Mouse (Mus musculus): ENCODE measurements around the gene Agmat.

GRCm38 (mm10) chr4:141766316-141766667, 19.8 kb downstream of the Agmat start:
- TF ChIP-seq POLR2A (IDR thresholded peaks at IDR 0.05; ENCODE audit: borderline replicate concordance, low read depth, low read length) (no peak), CTCF (IDR thresholded peaks at IDR 0.05; ENCODE audit: low read depth, low read length) (no peak)
